Mouse (Mus musculus) testis, adult 2 months (tissue): ENCODE data around the gene Gm9195. TPM values are rescaled to one million over a fixed set of nuclear protein-coding genes. Genes with fewer than 3 reads are reported as not detected.

Experiments
- H3K27ac ChIP-seq: fragments of 200-500 bp; 2 replicates; pipeline ENCODE4 v1.5.1; 2012; ENCODE audit warnings: low read depth, low read length; ENCODE audit not compliant: control insufficient read depth, insufficient read depth
- H3K27me3 ChIP-seq: fragments of 200-500 bp; 2 replicates; pipeline ENCODE4 v1.6.1; 2012; ENCODE audit warnings: mild to moderate bottlenecking, low read length, moderate library complexity; ENCODE audit not compliant: control insufficient read depth, insufficient read depth
- H3K36me3 ChIP-seq: fragments of 200-500 bp; 2 replicates; pipeline ENCODE4 v1.6.1; 2012; ENCODE audit warnings: mild to moderate bottlenecking, low read length; ENCODE audit not compliant: control insufficient read depth, insufficient read depth
- H3K4me1 ChIP-seq: fragments of 200-500 bp; 2 replicates; pipeline ENCODE4 v1.6.1; 2012; ENCODE audit warnings: low read length; ENCODE audit not compliant: control insufficient read depth, insufficient read depth
- H3K4me3 ChIP-seq: fragments of 200-500 bp; 2 replicates; pipeline ENCODE4 v1.5.1; 2012; ENCODE audit warnings: low read depth, mild to moderate bottlenecking, low read length, moderate library complexity, mixed read lengths; ENCODE audit not compliant: control insufficient read depth
- CTCF ChIP-seq: fragments of 200-500 bp; IDR thresholded peaks from 2 replicates; pipeline ENCODE4 v1.5.1; 2012; ENCODE audit warnings: low read depth, mild to moderate bottlenecking, inconsistent platforms, low read length, moderate library complexity; ENCODE audit not compliant: control insufficient read depth, insufficient read depth, insufficient replicate concordance
- POLR2A ChIP-seq: fragments of 200-500 bp; IDR thresholded peaks from 2 replicates; pipeline ENCODE4 v1.6.1; 2012; ENCODE audit warnings: low read depth, mild to moderate bottlenecking, inconsistent platforms, low read length, moderate library complexity; ENCODE audit not compliant: control insufficient read depth
- polyA plus RNA-seq: library from polyadenylated mRNA; depleted of rRNA; stranded (reverse); fragments of >200 nt; gene quantifications from 2 replicates; pipeline ENCODE4 v1.2.3, GENCODE M21; 2012; rRNA removed

The Gm9195 gene
- polyA plus RNA-seq, 1 experiment, result 0.04 TPM

GRCm38 (mm10) chr14:72440929-72441328 is 50.7 kb downstream of the Gm9195 start:
- Histone ChIP-seq H3K4me3 (no peak overlapping the region), H3K4me1 (no peaks in the 10 kb centered on the region), H3K27me3 (no peaks in the 10 kb centered on the region), H3K36me3 (no peaks in the 10 kb centered on the region), H3K27ac (no peak overlapping the region)
- TF ChIP-seq POLR2A, result no peak

DNA sequence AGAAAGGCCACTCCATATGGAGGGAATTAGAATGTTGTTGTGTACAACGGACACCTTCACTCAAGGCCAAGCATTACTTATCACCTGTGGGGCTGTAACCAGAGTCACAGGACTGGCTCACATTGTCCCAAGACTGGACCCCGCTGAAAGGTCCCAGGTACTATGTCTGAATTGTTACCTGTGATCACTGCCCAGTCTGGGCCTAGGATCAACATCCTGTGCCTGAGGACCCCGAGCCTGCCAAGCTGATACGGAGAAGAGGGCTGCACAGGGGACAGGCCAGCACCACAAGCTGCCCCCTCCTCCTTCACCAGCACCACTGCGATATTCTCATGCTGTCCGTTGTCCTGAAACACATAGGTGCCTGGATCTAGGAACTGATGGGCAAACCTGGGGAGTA is 51.2 kb downstream of the Gm9195 start:
- H3K36me3 ChIP-seq, result no peaks in the 10 kb centered on the region
- H3K27me3 ChIP-seq, result no peaks in the 10 kb centered on the region
- H3K4me1 ChIP-seq, result no peaks in the 10 kb centered on the region
- no peak overlapping the region for H3K4me3 ChIP-seq
- H3K27ac ChIP-seq, result no peak overlapping the region
- TF ChIP-seq POLR2A, result no peak
- no peak for TF ChIP-seq CTCF

DNA sequence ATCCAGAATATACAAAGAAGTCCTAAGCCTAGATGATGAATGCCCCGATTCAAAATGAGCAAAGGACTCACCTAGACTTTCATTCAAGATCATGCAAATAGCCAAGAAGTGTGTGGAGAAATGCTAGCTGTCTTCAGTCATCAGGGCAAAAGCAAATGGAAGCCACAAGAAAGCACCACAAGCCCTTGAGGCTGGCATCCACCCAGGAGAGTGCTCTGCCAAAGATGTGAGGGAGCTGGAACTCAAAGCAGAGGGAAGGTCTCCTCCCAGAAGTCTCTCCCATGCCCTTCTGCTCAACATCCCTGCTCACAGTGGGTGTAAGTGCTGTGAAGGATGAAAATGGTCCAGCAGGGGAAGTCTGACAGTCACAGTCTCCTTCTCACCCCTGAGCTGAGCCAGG is 52.7 kb downstream of the Gm9195 start:
- no peak for TF ChIP-seq POLR2A
- no peak for TF ChIP-seq CTCF
- Histone ChIP-seq H3K4me3 (no peak overlapping the region), H3K4me1 (no peaks in the 10 kb centered on the region)

GRCm38 (mm10) chr14:72389696-72390095 is 101.9 kb downstream of the Gm9195 start:
- Histone ChIP-seq H3K4me3 (no peak overlapping the region), H3K27ac (no peak overlapping the region), H3K27me3 (no peaks in the 10 kb centered on the region), H3K4me1 (no peaks in the 10 kb centered on the region), H3K36me3 (no peaks in the 10 kb centered on the region)
- TF ChIP-seq POLR2A (no peak), CTCF (no peak)

More for the DNA sequence above, 52.7 kb downstream of the Gm9195 start:
- H3K27ac ChIP-seq, result no peak overlapping the region
- no peaks in the 10 kb centered on the region for H3K27me3 ChIP-seq
- H3K36me3 ChIP-seq, result no peaks in the 10 kb centered on the region

DNA sequence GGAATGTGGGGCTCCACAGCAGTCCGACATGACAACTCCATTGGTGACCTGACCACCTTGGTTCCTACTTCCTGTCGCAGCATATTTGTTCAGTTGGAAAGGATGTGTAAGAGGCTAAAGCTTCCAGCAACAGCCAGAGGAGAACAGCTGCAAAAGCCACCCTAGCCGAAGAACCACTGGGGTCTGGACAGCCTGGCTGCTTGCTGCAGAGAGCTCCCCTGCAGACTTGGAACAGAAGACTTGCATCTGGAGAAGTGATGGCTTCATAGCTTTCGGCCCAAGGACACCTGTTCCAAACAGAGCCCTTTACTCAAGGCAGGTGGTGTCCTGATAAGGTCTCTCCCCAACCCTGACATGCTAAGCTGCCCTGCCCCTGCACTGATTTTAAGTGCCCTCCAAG is 102.3 kb downstream of the Gm9195 start:
- H3K27ac ChIP-seq, result no peak overlapping the region
- no peaks in the 10 kb centered on the region for H3K4me1 ChIP-seq
- H3K36me3 ChIP-seq, result no peaks in the 10 kb centered on the region
- TF ChIP-seq CTCF (no peak), POLR2A (no peak)
- H3K27me3 ChIP-seq, result no peaks in the 10 kb centered on the region
- no peak overlapping the region for H3K4me3 ChIP-seq

- H3K36me3 ChIP-seq, result no peaks in the 10 kb centered on the region
Measured at GRCm38 (mm10) chr14:72377224-72377623, 114.4 kb downstream of the Gm9195 start.

More at GRCm38 (mm10) chr14:72377224-72377623, 114.4 kb downstream of the Gm9195 start:
- H3K4me3 ChIP-seq, result no peak overlapping the region
- H3K27me3 ChIP-seq, result no peaks in the 10 kb centered on the region
- H3K27ac ChIP-seq, result no peak overlapping the region
- peaks cover 3% of the 10 kb centered on the region; the same call in 1 of the 2 replicates for H3K4me1 ChIP-seq
- TF ChIP-seq POLR2A, result no peak
- peak; percentile 50; the same call in 1 of the 2 replicates for TF ChIP-seq CTCF

Other genes with a start within 250 kb of the Gm9195 start
- 93.4 and 95.2 TPM in 2 replicates for gene Fndc3a, start 218.2 kb upstream of the Gm9195 start, polyA plus RNA-seq